Mouse (Mus musculus) cerebellum, adult 11 months (tissue): ENCODE measurements at regions not wholly inside any gene's neighbourhood (a gene's known extent, or its start where the extent isn't known, plus 50 kb on each side); places are given as distances from the start of the nearest gene placed in this dataset.
A peak's percentile ranks its signal among the peaks of the same experiment; 100 is the strongest.
"Not testable (repeated sequence)": the region's sequence is repeated elsewhere in the genome, so short reads cannot be mapped to it uniquely, and the experiment has no call there.

Experiments used
- DNase-seq: peaks from one replicate; pipeline ENCODE4 v3.0.0; 2022

DNA sequence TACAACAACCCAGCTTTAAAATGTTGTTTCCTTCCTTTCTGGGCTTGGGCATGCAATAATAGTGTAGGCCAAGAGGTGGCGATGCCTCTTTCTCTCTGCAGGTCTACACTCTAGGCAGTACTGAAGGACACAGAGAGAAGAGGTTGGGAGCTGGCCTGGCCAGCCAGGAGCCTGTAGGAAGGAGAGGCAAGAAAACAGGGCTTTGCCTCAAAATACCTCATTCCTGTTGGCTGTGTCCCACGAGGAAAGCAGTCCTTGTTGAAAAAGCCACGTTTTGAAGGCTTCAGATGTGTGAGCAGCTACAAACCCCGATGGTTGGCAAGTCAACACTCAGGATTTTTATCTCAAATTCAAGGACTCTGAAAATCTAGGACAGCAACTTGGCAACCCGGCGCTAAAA lies 90.9 kb upstream of the Max start:
- peak; percentile 31 for DNase-seq

DNA sequence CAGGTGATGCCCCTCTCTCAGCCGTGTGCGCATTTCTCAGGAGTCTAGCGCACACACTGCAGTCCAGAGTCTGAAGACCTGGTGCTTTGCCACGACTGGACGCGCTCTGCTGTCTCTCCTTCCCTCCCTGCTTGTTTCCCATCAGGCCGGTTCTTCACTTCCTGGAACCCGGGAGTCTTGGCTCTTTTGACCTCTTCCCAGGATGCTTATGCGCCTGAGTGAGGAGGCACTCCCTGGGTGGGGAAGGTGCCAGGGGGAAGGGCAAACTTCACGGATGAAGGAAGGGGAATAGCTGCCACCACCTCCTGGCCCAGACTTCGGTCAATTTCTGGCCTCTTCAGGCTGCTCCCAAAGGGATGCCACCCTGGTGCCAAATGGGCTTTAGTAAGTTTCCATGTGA lies 86.4 kb upstream of the Max start:
- DNase-seq: peak; percentile 16

DNA sequence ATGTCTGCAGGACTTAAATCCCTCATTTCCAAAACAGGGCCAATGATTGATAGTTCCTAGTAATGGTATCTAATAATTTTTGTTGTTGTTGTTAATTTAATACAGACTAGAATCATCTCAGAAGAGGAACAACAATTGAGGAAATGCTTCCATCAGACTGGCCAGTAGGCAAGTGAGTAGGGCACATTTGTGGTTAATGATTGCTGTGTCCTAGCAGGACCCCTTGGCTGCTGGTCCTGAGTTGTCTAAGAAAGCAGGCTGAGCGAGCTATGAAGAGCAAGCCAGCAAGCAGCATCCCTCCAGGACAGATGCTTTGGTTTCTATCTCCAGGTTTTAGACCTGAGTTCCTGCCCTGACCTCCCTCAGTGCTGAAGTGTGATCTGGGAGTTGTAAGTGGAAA lies 85.3 kb upstream of the Max start:
- DNase-seq: no peak

DNA sequence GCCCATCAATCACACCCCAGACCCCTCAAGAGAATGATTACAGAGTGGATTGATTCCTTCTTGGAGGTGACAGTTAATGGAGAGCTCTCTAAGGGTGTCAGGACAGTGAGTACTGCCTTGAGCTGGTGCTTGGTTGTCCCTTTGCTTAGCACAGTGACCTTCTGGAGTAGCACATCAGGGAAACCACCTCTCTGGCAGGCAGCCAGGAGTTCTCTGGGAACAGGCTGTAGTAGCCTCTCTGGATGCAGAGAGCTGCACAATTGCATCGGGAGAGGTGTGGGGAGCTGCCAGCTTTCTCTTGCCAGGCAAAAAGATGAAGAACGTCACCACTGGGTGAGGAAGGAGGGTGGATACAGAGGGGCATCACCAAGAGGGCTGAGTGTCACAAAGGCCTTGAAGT lies 84.0 kb upstream of the Max start:
- DNase-seq: peak; percentile 45

DNA sequence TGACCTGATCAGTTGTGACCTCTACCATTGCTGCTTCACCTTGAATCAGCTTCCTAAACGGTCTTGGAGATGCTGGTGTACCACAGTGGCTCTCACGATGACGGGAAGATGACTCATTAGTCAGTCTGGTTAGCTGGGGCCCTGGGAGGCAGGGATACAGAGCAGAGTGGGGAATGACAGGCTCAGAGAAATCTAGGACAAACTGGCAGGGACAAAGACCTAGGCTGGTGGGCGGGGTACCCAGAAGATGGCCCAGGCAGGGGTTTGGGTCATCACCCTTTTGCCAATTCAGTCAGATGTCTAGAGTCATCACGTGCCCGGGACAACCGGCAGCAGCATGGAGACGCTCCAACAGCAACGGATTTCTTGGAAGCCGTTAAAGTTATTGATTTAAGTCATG lies 83.4 kb upstream of the Max start:
- no peak for DNase-seq

DNA sequence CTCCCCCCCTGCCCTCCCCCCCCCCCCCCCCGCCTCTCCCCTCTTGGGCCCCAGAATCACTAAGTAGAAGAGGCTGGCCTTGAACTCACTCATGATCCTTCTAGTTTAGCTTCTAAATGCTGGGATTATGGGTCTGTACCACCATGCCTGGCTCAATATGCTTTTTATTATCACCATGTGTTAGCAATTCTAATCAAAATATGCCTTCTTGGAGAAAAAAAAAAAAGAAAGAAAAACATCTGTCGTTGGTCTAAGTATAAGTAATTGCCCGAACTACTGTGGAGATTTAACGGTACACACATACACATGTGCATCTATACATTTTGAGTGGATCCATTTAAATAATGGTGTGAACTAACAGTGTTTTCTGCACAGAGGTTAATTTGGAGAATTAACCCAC lies 80.4 kb upstream of the Max start:
- DNase-seq: no peak

DNA sequence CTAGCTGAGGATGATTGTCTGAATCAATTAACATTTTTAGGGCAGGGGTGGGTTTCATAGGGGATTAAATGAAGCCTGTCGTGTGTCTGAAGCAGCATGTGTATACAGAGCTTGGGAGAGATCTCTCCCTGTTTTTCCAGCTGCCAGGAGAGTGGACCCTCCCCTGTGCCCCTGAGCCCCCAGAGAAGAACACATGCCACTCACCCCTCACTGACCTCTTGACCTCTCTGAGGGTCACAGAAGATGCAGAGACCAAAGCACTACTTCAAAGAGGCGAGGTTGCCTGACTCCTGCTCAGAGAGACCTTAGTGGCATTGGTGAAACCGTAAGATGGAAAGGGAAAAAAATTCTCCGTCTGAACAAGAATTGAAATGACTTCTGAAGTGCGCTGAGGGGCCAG lies 79.1 kb upstream of the Max start:
- no peak for DNase-seq

DNA sequence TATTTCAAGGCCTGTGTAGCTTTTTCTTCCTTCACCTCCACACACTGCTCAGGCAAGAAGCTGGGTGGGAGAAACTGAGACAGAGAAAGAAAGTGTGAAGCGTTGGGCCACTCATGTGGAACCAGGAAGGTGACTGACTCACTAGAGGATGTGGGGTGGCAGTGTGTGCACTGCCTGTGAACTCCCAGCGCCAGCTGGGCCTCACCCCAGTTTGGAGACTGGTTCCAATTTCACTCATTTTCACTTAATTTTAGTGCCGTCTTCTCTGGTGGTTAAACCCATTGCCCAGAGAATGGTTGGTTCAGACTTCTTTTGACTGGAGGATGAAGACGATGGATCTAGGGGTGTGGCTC lies 77.9 kb upstream of the Max start:
- DNase-seq: no peak

DNA sequence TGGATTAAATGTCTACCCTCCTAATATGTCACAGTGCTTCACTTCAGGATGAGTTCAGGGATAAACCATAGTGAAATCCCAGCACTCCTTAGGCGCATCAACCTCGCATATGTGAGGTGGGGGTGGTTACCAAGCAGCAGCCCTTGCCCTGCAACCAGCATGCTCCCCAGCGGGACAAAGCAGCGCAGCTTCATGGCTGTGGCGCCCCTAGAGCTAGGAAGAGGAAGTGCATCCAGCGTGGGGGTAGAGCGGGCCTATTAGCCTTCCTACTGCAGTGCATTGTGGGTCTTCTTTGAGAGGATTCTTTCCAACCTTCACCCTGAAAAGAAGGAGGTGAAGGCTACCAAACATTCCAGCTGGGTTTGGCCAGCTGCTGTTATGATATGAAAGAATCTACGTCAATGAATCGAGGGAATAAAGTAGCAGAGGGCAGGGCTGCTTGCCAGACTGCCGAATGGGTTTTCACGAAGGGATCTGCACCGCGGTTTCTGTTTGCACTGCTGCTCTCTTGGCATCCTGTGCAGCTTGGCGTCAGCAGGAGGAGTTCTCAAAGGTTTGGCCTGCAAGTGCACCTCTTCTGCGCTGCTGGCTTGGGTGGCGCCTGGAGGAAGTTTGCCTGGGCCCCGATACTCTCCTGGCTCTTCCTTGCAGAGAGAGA lies 77.4 kb upstream of the Max start:
- DNase-seq: peak; percentile 33

DNA sequence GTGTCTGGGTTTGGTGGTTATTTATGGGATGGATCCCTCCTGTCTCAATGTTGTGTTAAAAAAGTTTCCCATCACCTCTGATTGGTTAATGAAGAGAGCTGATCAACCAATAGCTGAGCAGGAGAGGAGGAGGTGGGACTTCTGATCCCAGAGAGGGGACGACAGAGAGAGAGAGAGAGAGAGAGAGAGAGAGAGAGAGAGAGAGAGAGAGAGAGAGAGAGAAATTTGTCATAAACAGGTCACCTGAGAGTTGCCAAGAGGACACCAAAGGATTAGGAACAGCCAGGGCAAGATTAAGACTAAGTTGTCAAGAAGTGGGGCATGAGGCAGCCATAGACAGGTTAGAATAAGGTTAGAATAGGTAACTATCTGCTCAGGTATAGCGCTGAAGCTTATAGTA lies 73.7 kb upstream of the Max start:
- DNase-seq: no peak

DNA sequence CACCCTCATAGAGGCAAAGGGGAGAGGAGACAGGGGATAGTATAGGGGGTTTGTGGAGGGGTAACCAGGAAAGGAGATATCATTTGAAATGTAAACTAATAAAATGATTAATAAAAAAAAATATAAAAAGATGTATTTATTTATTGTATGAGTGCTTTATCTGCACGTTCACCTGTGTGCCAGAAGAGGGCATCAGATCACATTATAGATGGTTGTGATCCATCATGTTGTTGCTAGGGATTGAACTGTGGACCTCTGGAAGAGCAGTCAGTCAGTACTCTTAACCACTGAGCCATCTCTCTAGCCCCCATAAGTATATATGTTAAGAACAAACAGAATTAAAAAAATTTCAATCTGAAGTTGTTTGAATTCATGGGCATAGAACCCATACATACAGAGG lies 69.4 kb upstream of the Max start:
- no peak for DNase-seq

DNA sequence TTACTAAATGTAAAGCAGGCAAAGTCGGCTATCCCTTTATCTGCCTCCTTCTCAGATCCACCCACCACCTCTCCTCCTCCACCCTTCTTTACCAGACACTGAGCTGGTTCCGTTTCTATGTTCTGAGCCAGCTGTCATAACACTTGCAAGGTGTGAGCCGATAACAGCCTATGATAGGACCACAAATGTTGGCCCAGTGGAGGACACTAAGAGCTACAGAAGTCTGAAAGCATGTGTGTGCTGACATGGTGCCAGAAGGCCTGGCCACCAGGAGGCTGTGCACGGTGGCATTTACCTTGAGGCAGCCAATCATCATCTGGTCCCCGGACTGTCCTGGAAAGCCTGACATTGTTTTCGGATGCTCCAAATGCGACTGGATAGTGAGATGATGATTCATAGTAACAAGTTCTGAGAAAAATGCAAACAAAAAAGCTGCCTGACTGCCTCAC lies 63.5 kb upstream of the Max start:
- DNase-seq: no peak

DNA sequence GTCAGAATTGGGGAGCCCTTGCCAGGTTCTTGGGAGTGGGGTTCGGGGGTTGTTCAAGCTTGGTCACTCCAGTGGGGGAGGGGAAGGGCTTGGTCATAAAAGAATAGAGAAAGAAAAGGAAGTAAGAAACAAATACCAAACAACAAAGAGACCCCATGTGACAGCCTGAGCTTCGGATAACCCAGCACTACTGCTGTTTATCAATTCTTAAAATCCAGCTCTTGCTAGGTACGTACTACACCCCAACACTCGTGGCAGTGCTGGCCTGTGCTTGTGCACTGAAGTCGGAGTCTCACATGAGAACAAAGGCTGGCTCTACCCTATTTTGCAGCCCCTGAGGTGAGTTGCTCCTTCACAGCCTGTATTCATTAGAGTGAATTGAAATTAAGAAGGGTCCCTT lies 60.5 kb upstream of the Max start:
- no peak for DNase-seq

DNA sequence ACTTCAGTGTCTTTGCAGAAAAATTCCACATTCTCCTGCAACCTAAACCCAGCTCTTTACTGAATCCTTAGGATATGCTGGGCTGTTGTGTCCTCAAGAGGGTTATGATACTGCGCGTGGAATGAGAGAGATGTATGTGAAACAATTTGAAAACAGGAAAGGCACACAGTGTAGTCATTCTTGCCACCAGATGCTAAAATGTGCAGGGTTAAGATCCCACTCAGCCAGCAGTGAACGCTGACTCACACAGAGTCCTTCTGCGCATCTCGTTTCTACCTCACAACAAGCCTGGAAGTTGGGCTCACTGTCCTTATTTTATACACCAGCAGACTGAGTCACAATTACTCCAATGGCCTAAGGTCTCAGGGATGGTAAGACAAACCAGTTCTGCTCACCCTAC lies 59.9 kb upstream of the Max start:
- no peak for DNase-seq

DNA sequence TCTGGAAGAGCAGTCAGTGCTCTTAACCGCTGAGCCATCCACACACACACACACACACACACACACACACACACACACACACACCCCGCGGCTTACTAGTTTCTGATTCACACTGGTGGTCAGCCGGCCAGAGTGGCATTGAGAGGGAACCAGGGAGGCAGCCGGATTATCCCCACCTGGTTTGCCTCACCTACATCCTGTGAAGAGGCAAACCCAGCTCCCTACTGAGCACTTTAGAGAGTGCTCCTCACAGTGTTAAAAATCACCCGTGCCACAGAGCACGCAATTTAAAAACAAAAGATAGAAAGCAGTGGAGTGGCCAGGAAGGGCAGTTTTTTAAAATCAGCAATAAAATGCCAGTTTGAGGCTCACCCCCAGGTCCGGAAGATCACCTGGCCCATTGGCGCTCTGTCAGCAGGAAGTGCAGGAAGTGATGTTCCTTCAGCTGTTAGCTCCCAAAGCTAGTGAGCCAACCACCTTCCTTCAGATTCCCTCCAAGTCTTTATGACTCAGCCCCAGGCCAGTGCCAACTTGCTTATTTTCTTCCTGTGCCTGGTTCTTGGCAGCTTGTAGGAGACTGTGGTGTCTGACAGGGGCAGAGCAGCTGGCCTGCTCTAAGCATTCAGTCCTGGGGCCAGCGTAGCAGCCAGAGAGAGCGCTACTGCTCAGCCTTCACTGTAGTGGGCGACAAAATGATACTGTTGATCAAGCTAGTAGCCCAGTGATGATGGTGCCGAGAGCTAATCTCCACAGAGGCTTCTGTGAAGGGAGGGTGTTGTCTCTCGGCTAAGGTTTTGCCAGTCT lies 57.9 kb upstream of the Max start:
- peak; percentile 71 for DNase-seq

DNA sequence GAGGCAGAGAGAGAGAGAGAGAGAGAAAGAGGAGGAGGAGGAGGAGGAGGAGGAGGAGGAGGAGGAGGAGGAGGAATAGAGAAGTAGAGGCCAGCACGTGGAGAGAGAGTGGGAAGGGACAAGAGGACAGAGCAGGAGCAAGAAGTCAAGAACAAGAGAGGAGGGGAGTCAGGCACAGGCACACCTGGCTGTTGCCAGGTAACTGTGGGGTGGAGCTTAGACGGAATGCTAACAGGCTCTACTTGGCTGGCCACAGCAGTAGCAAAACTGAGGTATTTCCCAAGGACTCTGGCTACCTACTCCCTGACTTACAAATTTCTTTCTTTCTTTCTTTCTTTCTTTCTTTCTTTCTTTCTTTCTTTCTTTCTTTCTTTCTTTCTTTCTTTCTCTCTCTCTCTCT lies 57.1 kb upstream of the Max start:
- not testable (repeated sequence) for DNase-seq

DNA sequence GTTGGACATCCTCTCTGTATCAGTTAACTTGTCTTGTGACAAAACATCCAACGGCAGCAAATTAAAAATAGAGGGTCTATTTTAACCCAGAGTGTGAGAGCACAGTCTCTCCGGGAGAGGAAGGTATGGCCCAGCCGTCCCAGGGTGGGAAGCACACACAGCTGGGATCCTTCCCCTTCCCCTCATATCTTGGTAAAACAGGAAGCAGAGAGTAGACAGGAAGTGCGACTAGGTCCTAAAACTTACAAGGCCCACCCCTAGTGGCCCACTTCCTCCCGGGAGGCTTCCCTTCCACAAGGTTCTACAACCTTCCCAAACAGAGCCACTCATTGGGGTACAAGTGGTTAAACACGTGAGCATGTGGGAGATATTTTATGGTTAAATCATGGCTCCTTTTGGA lies 56.4 kb upstream of the Max start:
- DNase-seq: no peak

DNA sequence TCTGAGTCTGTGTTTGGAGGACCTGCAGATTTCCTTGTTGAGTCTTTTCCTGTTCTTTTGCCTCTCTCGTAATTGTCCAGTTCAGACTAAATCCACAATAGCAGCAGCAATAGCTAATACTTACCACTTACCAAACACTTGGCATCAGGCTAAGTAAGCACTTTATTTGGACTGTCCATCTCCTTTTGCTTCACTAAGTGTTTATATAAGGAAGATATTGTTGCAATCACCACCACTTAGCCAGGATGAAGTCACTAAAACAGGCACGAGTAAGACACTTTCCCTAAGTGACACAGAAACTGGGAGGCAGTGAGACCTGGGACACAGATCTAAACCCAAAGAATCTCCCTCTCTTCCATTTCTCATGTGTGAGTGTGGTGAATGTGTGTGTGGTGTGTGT lies 52.9 kb upstream of the Max start:
- DNase-seq: no peak
